Mouse (Mus musculus): Measurements from ENCODE around the gene Ccdc88a. TPM values are rescaled to one million over a fixed set of nuclear protein-coding genes. Genes with fewer than 3 reads are reported as not detected.
A peak's percentile ranks its signal among the peaks of the same experiment; 100 is the strongest.

Gene Ccdc88a
- total RNA-seq, 2 experiments from 2014 or later = 18.6 to 19.5 TPM

- DNase-seq = no peak
- intact Hi-C loops (cut with DNase I) = no loop called here
These were observed 173.8 kb downstream of the Ccdc88a start for GRCm38 (mm10) chr11:29547249-29547751.

GRCm38 (mm10) chr11:29547752-29548503 lies 174.5 kb downstream of the Ccdc88a start, which contains the start of the genes Clhc1 and Rps27a:
TSS of gene Clhc1 (plus strand) at chr11:29547950.
TSS of gene Rps27a (minus strand) at chr11:29548109.
- DNase-seq = peak; percentile 97
- intact Hi-C loops (cut with DNase I) = loop anchor here (1.0 kb wide), 1 partner anchor 144 kb away; the partner anchor contains the start of gene Rtn4

- intact Hi-C loops (cut with DNase I) = loop anchor here (1.0 kb wide), 1 partner anchor 144 kb away; the partner anchor contains the start of gene Rtn4
- DNase-seq = peak in 1 of 2 experiments; percentile 27
These were observed 175.3 kb downstream of the Ccdc88a start for GRCm38 (mm10) chr11:29548504-29549424.

- intact Hi-C loops (cut with DNase I) = no loop called here
- peak in 1 of 2 experiments; percentile 22 for DNase-seq
These were observed 175.9 kb downstream of the Ccdc88a start for GRCm38 (mm10) chr11:29549425-29549778.

Other genes with a start within 250 kb of the Ccdc88a start
- 10 to 100 TPM; 27.9 to 30.4 TPM for gene Pnpt1, start 242.9 kb upstream of the Ccdc88a start, total RNA-seq (2021)
- 10 to 100 TPM; 40.3 to 46.0 TPM for gene Ppp4r3b, start 200.8 kb upstream of the Ccdc88a start, total RNA-seq (2021)
- gene Cfap36, start 126.2 kb upstream of the Ccdc88a start, total RNA-seq (2021) = 10 to 100 TPM; 20.7 to 20.8 TPM
- gene Prorsd1, start 141.4 kb downstream of the Ccdc88a start, total RNA-seq (2021) = 10 to 100 TPM; 18.0 to 18.2 TPM
- 10 to 100 TPM; 50.2 to 53.4 TPM for gene Mtif2, start 152.8 kb downstream of the Ccdc88a start, total RNA-seq (2021)
- gene Clhc1, start 174.3 kb downstream of the Ccdc88a start, total RNA-seq (2021) = not detected
- gene Rps27a, start 174.5 kb downstream of the Ccdc88a start, total RNA-seq (2021) = 100 to 1,000 TPM; 627 to 630 TPM